Mouse (Mus musculus) left cerebral cortex, adult 18-20 months (tissue): ENCODE results near the gene Chd9. TPM values are rescaled to one million over a fixed set of nuclear protein-coding genes. Genes with fewer than 3 reads are reported as not detected.
"Not testable (repeated sequence)": the region's sequence is repeated elsewhere in the genome, so short reads cannot be mapped to it uniquely, and the experiment has no call there.

ENCODE experiments used
- DNase-seq, 2 experiments: peaks; one replicate each; pipeline ENCODE4 v3.0.0; 2021 to 2022; ENCODE audit warnings: low spot score in 2 of 2, mixed read lengths in 1 of 2
- total RNA-seq, 2 experiments: library from RNA; stranded (reverse); gene quantifications; 2 replicates each; pipeline ENCODE4 v1.2.3; 2021

Chd9 gene
- total RNA-seq, 2 experiments from 2014 or later: 175 to 214 TPM

- DNase-seq: no peak
Measured at GRCm38 (mm10) chr8:90898578-90898977, 70.4 kb downstream of the Chd9 start.

DNA sequence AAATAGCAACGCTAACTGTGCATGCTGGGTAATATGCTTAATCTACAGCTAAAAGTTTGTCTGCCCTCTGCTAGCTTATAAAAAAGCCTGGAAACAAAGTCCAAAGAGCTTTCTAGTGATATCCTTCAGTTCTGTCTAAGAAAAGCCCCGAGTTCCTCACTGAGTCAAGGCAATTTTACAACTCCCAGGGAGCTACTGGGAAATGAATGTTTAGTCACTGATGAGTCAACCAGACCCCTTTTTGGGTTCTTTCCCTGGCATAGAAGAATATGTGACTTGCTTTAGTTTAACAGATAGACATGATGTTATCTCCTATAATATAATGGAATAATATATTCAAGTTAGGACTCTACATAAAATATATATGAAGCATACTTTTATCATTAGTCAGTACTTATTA, 73.8 kb downstream of the Chd9 start:
- DNase-seq: no peak

DNA sequence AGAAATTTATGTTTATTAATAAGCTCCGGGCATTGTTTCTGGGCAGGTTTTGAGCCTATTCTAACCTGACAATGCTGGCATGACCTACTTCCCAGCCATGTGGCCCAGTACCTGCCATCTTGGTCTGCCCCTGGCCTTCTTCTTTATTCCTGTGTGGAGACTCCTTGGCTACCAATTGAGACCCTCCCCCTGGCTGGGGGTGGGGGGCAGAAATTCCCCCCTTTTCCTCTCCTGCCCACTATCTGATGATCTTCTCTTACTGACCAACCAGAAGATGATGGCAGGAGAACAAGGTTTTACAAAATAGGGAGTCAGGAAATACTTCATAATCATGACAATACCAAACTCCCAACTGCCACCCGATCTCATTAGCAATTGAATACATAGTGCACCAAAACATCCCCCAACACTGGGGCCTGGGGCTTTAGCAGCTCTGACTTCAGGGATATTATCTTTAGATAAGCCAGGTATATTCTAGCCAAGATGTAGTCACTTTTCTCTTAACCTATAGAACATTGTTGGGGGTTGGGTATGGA, 76.1 kb downstream of the Chd9 start:
- DNase-seq: no peak

DNA sequence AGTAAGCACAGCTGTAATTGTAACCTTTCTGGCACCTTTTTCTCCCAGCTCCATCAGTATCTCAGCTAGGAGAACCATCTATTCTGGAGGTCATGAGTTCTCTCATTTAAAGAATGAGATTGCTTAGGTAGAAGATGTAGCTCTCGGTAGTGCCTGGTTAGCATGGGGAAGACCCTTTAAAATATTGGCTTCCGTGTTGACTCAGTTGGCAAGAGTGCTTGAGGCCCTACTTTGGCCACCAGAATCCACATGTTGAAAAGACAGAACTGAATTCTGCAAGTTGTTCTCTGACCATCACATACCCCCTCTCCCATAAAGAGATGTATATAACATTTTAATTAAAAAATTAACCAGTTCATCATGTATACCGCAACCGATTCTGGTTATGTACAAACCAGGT, 78.8 kb downstream of the Chd9 start:
- no peak for DNase-seq

- no peak for DNase-seq
Measured at GRCm38 (mm10) chr8:90907516-90907847, 79.3 kb downstream of the Chd9 start.

- peak; percentile 82 to 90 for DNase-seq
Measured at GRCm38 (mm10) chr8:90907848-90908551, 79.8 kb downstream of the Chd9 start.

GRCm38 (mm10) chr8:90908580-90909471, 80.7 kb downstream of the Chd9 start:
- DNase-seq: peak; percentile 25 to 55

GRCm38 (mm10) chr8:90923158-90923905, 95.2 kb downstream of the Chd9 start:
- DNase-seq: no peak

DNA sequence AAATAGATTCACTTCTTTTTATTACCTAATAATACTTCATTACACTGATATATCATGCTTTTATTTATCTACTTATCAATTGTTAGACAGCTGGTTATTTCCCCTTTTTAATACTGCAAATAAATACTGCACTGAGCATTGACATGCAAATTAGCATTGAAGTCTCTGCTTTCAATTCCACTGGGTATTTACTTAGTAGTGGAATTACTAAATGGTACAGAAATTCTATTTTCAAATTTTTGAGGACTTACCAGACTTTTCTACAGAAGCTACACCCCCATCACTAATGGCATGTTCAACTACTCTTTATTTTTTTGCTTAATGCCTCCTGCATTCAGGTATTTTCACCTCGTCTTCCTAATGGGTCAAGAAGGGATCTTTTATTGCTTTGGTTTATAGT, 100.3 kb downstream of the Chd9 start:
- no peak for DNase-seq

GRCm38 (mm10) chr8:90930125-90930524, 102.0 kb downstream of the Chd9 start:
- DNase-seq: not testable (repeated sequence)

DNA sequence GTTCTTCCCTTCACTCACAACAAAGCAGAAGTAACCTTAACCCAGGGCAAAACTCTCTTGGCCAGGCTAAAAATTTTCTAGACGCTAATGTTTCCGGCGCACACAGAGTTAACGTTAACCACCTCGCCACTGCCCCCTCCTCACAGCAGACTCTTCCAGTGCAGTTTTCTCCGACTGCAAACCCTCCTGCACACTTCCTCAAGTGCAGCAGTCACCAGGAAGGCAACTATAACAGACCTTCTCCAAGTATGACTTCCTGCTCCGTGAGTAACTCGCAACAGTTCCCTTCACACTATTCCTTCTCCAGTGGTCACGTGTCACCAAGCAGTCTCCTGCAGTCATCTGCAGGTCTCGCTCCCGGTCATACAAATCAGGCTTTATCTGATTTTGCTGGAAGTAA, 104.8 kb downstream of the Chd9 start:
- no peak for DNase-seq

DNA sequence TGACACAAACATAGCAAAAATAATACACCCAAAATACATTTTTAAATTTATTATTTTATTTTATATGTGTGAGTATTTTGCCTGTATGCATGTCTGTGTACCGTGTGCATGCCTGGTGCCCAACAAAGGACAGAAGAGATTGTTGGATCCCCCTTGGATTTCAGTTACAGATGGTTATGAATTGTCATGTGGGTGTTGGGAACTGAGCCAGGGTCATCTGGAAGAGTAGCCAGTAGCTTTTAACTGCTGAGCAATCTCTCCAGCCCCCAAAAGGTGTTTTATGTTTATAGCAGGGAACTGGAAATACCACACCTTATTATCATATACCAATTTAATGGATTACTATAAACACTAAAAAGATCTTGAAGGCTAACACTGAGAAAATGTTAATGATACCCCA, 106.6 kb downstream of the Chd9 start:
- DNase-seq: no peak

GRCm38 (mm10) chr8:90936840-90937239, 108.7 kb downstream of the Chd9 start:
- no peak for DNase-seq

DNA sequence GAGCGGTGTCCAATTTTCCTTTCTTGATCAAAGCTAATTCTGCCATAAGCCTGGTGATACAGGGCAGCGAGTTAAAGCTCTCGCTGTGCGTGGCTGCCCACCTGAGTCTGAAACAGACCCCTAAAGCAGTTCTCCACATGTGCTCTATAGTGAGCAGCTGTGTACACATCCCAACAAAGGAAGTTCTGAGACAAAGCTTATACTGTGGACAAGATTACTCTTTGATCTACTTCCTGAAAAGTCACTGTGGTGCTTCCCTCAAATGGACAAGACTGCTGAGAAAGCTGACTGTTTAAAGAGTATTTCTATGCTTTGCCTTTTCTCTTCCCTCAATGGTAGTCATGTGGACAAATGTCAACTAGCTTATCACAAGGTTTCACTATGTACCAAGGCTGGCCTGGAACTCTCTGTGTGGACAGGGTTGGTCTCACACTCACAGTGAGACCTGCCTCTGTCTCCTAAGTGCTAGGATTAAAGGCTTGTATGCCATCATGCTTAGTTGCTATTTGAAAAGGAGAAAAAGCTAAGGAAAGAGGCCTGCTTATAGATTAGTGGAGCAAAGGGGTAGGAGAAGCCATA, 110.3 kb downstream of the Chd9 start:
- DNase-seq: no peak

- no peak for DNase-seq
Measured at GRCm38 (mm10) chr8:90939867-90940266, 111.7 kb downstream of the Chd9 start.

- DNase-seq: no peak
Measured at GRCm38 (mm10) chr8:90943770-90944169, 115.6 kb downstream of the Chd9 start.

- peak; percentile 52 to 71 for DNase-seq
Measured at GRCm38 (mm10) chr8:90954802-90955760, 126.9 kb downstream of the Chd9 start.

GRCm38 (mm10) chr8:90955761-90956136, 127.6 kb downstream of the Chd9 start:
- no peak for DNase-seq

DNA sequence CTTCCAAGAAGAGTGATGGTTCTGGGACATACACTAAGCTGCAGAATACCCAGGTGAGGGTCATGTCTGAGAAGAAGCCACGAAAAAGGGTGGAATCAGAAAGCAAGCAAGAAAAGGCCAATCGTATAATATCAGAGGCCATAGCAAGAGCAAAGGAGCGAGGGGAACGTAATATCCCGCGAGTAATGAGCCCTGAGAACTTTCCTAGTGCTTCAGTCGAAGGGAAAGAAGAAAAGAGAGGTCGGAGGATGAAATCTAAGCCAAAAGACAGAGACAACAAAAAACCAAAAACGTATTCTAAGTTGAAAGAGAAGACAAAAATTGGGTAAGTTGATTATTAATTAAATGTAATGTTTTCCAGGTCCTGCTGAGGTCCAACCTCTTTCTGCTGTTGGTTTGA, 128.2 kb downstream of the Chd9 start:
- no peak for DNase-seq

- no peak for DNase-seq
Measured at GRCm38 (mm10) chr8:90957711-90958110, 129.6 kb downstream of the Chd9 start.
